Mouse (Mus musculus) forebrain, embryonic 16.5 days (tissue): ENCODE results near the gene Lin7a. TPM values are rescaled to one million over a fixed set of nuclear protein-coding genes. Genes with fewer than 3 reads are reported as not detected.

Experiments used
- ATAC-seq: fragments of 200-750 bp; cut with Nextera tagmentation; 2 replicates; pipeline ENCODE4 v1.8.0; 2017; ENCODE audit warnings: mild to moderate bottlenecking, moderate library complexity
- H3K27ac ChIP-seq: fragments of 300-500 bp; sonication (generic); 2 replicates; pipeline ENCODE4 v1.5.1; 2014; ENCODE audit warnings: low read length, control low read depth
- H3K27me3 ChIP-seq: fragments of 300-500 bp; sonication (generic); replicated peaks from 2 replicates; pipeline ENCODE4 v1.6.1; 2014; ENCODE audit warnings: low read length; ENCODE audit not compliant: control insufficient read depth, insufficient read depth
- H3K36me3 ChIP-seq: fragments of 300-500 bp; sonication (generic); 2 replicates; pipeline ENCODE4 v1.6.1; 2014; ENCODE audit not compliant: control insufficient read depth, insufficient read depth
- H3K4me1 ChIP-seq: fragments of 300-500 bp; sonication (generic); replicated peaks from 2 replicates; pipeline ENCODE4 v1.6.1; 2014; ENCODE audit warnings: low read length; ENCODE audit not compliant: control insufficient read depth, insufficient read depth
- H3K4me2 ChIP-seq: fragments of 300-500 bp; sonication (generic); 2 replicates; pipeline ENCODE4 v1.6.1; 2014; ENCODE audit warnings: mild to moderate bottlenecking, low read length, control low read depth
- H3K4me3 ChIP-seq: fragments of 300-500 bp; sonication (generic); replicated peaks from 2 replicates; pipeline ENCODE4 v1.5.1; 2014; ENCODE audit warnings: mild to moderate bottlenecking, low read length, control low read depth
- H3K9ac ChIP-seq: fragments of 300-500 bp; sonication (generic); replicated peaks from 2 replicates; pipeline ENCODE4 v1.6.1; 2014; ENCODE audit warnings: low read depth, low read length, control low read depth
- H3K9me3 ChIP-seq: fragments of 300-500 bp; sonication (generic); 2 replicates; pipeline ENCODE4 v1.6.1; 2016; ENCODE audit warnings: low read length; ENCODE audit not compliant: control insufficient read depth
- WGBS: fragments of 180-500 bp; shearing (Covaris S2); extraction: QIAGEN DNeasy Blood & Tissue Kit; methylation state at CpG from one replicate; pipeline ENCODE4 v1.1.7; 2014; 5-methylcytosine and 5-hydroxymethylcytosine counted together
- polyA plus RNA-seq: library from polyadenylated mRNA; unstranded; fragments of >200 nt; fragmentation: Nextera tagmentation; extraction: Ambion mirVana; gene quantifications from 2 replicates; pipeline ENCODE4 v1.2.1, GENCODE M21; 2015

Lin7a gene
- polyA plus RNA-seq, 1 experiment from 2014 or later: 18.8 TPM

DNA sequence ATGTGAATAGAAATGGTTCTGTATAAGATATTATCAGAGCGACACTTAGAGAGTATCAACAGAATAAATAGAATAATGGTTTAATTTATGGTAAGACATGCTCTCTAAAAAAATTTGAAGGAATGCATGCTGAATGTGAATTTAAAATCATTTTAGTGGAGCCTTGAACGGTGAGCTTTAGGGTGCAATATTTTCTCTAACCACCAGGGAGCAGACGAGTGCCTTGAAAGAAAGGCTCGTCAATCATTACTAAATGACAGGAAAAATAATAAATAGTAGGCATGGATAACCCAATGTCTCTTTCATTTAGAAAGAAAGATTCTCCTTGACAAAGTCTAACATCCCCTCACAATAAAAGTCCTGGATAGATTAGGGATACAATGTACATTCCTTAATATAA is 171.3 kb downstream of the Lin7a start:
- 10% methylated on average over 4 of the region's 4 CpGs for WGBS
- H3K9ac ChIP-seq: no peak overlapping the region
- peak; percentile 36; the same call in 1 of the 2 replicates for ATAC-seq

DNA sequence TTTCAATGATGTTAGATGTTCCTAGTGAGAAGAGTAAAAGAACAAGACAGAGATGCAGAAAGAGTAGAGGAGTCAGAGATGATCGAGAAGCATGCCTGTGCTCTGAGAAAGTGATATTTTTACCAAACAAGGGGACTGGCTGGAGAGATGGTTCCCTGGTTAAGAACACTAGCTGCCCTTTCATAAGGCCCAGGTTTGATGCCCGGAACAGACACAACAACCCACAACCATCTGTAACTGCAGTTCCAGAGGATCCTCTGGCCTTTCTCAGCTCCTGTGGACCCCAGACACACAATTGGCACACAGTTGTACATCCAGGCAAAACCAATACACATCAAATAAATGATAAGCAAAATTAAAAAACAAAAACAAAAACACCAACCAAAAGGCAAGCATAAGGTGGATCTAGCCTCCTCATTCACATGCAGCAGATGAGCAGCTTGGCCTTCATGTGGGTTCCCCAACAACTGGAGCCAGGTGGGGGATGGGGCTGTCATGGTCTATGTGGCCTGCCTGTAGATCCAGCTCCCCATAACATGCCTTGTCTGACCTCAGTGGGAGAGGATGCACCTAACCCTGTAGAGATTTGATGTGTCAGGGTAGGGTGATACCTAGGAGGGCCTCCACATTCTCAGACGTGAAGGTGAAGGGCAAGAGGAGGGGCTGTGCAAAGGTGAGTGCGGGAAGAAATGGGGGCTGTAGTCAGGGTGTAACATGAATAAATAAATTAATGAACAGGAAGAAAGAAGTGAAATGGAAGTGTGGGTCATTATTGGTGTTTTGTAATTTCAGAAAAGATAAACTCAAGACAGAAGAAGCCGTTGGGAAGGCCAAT is 178.2 kb downstream of the Lin7a start:
- no peak overlapping the region for H3K9ac ChIP-seq
- H3K27me3 ChIP-seq: no peaks in the 10 kb centered on the region
- H3K4me2 ChIP-seq: no peak overlapping the region
- no peaks in the 10 kb centered on the region for H3K9me3 ChIP-seq
- ATAC-seq: no peak
- no peak overlapping the region for H3K27ac ChIP-seq
- H3K36me3 ChIP-seq: no peaks in the 10 kb centered on the region
- 92% methylated on average over 5 of the region's 5 CpGs for WGBS
- no peaks in the 10 kb centered on the region for H3K4me1 ChIP-seq
- H3K4me3 ChIP-seq: no peak overlapping the region

More for the DNA sequence above, 171.3 kb downstream of the Lin7a start:
- H3K4me3 ChIP-seq: no peak overlapping the region
- no peak overlapping the region for H3K27ac ChIP-seq
- H3K4me2 ChIP-seq: no peak overlapping the region
- no peaks in the 10 kb centered on the region for H3K9me3 ChIP-seq
- no peaks in the 10 kb centered on the region for H3K4me1 ChIP-seq
- H3K27me3 ChIP-seq: no peaks in the 10 kb centered on the region
- no peaks in the 10 kb centered on the region for H3K36me3 ChIP-seq

DNA sequence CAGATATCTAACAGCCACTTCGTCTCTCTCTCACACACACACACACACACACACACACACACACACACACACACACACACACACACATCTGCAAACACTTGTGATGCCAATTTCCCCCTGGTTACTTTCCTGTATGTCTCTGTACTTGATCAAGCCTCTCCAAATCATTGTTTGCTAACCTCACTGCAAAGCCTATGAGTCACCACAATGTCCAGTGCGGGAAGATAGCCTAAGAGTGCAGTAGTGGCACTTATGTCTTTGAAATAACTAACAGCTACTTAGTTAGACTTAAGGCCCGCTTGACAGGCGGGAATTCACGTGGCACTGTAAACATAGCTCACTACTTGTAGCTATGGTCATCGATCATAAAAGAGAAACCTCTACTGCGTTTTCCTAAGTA is 196.3 kb downstream of the Lin7a start:
- Histone ChIP-seq H3K27me3 (no peaks in the 10 kb centered on the region), H3K27ac (no peak overlapping the region), H3K36me3 (no peaks in the 10 kb centered on the region), H3K4me2 (no peak overlapping the region), H3K4me3 (no peak overlapping the region), H3K4me1 (no peaks in the 10 kb centered on the region), H3K9ac (no peak overlapping the region), H3K9me3 (no peaks in the 10 kb centered on the region)
- ATAC-seq: no peak
- 85% methylated on average over 7 of the region's 7 CpGs for WGBS

Other genes starting within 250 kb of the Lin7a start
- gene Acss3, start 148.0 kb upstream of the Lin7a start, polyA plus RNA-seq: 0.39 and 0.52 TPM in 2 replicates
- not detected in 2 replicates for gene Myf5, start 214.4 kb downstream of the Lin7a start, polyA plus RNA-seq
- not detected in 2 replicates for gene Myf6, start 223.1 kb downstream of the Lin7a start, polyA plus RNA-seq